Mouse (Mus musculus) brain, embryonic 14.5 days (tissue): ENCODE results near the gene Ipo5.

ENCODE experiments used
- CTCF ChIP-seq: fragments of 200-500 bp; IDR thresholded peaks from 2 replicates; pipeline ENCODE4 v1.5.1; 2012; ENCODE audit warnings: inconsistent platforms, mild to moderate bottlenecking, moderate library complexity, borderline replicate concordance; ENCODE audit not compliant: insufficient read depth, insufficient read length; ENCODE audit errors: extremely low read depth
- POLR2A ChIP-seq: fragments of 200-500 bp; IDR thresholded peaks from 2 replicates; pipeline ENCODE4 v1.6.1; 2012; ENCODE audit warnings: mild to moderate bottlenecking, inconsistent platforms, borderline replicate concordance; ENCODE audit not compliant: poor library complexity, insufficient read depth, insufficient read length, severe bottlenecking; ENCODE audit errors: extremely low read depth

- TF ChIP-seq POLR2A (no peak), CTCF (no peak)
Observed at GRCm38 (mm10) chr14:120910320-120910719, 704 bp upstream of the Ipo5 start.
